Mouse (Mus musculus) cerebellum, postnatal 10 days (tissue): ENCODE measurements at regions not wholly inside any gene's neighbourhood (a gene's known extent, or its start where the extent isn't known, plus 50 kb on each side); places are given as distances from the start of the nearest gene placed in this dataset.
A peak's percentile ranks its signal among the peaks of the same experiment; 100 is the strongest.

ENCODE experiments used
- DNase-seq, 2 experiments: peaks; one replicate each; pipeline ENCODE4 v3.0.0; 2021; ENCODE audit warnings: mixed read lengths in 2 of 2

DNA sequence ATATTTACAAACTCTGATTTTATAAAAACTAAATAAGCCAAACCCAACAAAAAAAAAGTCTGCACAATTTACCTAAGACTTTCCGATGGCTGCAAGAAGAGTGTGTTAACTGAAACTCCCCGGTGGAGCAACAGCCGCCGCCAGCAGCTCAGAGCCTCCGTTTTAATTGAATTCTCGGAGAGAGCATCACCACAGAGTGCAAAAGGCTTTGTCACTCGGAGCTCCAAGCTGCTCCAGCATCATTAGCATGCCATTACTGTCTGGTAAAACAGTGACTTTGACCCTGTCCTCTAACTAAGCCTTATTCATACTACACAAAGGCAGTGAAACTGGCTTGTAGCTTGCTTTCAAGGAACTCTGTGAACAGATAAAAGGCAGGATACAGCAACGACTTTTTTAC lies 176.5 kb downstream of the Efnb2 start:
- DNase-seq, result peak in 1 of 2 experiments; percentile 18

DNA sequence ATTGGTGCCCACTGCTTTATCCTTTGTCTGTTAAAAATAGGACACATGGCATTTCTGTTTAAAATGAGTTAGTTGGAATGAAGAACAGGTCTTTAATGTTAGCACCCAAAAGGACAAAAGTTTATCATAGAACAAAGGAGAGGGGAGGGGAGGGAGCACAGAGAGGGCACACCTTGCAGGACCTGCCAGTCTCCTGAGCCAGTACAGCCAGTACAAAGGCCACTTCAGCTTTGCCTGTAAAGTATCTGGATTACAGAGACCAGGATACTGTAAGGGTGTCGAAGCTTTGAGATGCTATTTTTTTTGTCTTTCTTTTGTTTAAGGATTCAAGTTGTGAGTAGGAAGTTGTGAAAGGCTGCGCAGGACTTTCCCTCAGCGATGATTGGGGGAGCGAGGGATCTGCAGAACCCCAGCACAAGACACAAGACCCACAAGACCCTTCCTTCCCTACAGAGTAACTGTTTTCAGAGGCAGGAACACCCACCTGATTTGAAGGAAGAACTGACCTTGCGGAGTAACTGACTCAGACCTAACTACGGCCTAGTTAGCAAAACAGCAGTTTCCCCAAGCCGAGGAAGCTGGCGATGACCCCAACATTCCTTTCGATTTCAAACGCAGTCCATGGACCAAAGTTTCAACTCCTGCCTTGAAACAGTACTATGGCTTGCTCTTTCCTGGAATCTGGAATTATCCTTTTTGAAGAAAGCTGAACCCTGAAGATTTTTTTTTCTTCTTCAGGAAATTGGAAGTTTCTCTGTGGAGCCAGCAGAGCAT lies 178.1 kb downstream of the Efnb2 start:
- no peak for DNase-seq

GRCm38 (mm10) chr8:8477456-8477855 lies 183.6 kb downstream of the Efnb2 start:
- DNase-seq, result no peak

- DNase-seq, result no peak
These were observed 192.5 kb downstream of the Efnb2 start for GRCm38 (mm10) chr8:8468552-8468951.

- no peak for DNase-seq
These were observed 194.4 kb downstream of the Efnb2 start for GRCm38 (mm10) chr8:8466526-8467244.

DNA sequence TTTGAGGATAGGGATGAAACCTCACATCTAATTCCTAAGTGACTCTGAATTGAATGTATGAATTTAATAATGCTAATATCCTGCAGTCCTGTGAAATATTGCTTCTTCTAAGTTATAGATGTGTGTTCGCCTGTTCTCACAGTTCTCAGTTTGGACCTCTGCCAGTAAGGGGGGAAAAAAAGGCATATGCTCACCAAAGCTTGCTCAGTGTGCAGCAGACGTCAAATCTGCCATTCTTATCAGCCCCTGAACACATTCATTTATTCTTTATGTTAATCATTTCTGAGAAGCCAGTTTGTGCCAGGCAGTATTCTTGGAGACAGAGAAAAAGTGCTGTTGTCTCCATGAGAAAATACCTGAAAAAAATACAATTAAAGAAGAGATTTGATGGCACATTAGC lies 198.6 kb downstream of the Efnb2 start:
- peak; percentile 46 to 53 for DNase-seq

- DNase-seq, result peak in 1 of 2 experiments; percentile 17
These were observed 203.5 kb downstream of the Efnb2 start for GRCm38 (mm10) chr8:8457536-8457935.

- no peak for DNase-seq
These were observed 207.1 kb downstream of the Efnb2 start for GRCm38 (mm10) chr8:8453944-8454343.

- DNase-seq, result no peak
These were observed 208.8 kb downstream of the Efnb2 start for GRCm38 (mm10) chr8:8452226-8452625.

GRCm38 (mm10) chr8:8448911-8449310 lies 212.1 kb downstream of the Efnb2 start:
- DNase-seq, result no peak

- DNase-seq, result no peak
These were observed 219.5 kb downstream of the Efnb2 start for GRCm38 (mm10) chr8:8441568-8441967.

GRCm38 (mm10) chr8:8440903-8441302 lies 220.1 kb downstream of the Efnb2 start:
- DNase-seq, result no peak

GRCm38 (mm10) chr8:8426201-8426600 lies 234.8 kb downstream of the Efnb2 start:
- DNase-seq, result no peak

DNA sequence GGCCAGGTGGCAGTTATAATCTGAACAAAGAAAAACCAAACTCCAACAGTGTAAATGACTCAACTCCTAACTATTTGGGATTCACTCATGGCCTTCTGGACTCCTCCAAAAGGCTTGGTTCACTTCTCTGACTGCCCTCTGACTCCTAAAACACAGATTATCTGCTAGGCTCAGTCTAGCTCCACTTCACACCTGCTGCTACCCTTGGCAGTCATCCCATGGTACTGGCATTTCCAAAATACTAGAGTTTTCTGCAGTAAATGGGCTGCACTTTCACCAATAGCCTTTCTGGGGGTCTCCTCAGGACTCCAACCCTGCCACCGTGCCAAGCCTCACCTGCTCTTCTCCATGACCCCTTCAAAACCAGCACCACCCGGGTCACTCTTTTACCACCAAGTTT lies 237.6 kb downstream of the Efnb2 start:
- peak; percentile 52 to 72 for DNase-seq

- peak; percentile 89 to 91 for DNase-seq
These were observed 239.3 kb downstream of the Efnb2 start for GRCm38 (mm10) chr8:8421713-8422112.

DNA sequence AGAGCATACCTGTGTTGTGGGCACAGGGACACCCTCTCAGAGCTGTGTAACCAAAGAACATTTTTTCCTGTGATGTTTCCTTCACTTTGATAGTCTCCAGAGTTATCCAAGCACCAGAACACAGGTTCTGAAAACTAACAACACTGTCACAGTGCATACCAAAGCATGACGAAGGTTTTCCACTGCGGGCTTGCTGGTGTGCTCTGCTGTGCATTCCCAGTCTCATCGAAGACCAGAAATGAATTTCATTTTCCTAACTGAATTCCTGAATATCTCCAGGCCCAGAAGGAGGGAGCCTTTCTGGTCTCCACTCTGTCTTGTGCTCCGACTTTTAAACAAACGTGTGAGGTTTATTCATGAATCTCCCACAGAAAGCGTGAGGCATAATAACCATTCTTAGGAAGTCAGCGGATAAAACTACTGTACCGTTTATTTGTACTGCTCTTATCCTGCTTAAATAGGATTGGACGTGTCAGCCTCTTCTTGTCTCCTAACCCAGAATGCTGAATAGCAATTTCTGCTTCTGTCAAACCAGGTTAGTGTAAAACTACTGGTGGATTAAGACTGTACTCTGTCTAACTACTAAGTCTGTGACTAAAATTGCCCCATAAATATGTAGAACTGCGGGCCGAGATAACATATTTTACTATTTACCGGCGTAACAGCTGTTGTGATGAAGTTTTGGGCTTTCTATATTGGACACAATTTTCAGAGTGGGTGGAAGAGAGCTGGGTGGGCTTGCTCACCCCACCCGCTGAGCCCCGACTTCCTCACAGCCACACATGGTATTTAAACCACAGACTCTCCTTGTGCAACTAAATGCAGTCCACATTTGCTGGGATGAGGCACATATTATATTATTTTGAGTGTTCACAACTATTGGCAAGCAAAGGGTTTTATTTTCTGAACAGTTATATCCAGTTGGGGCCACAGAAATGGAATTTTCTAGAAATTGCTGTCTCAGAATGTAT lies 241.4 kb downstream of the Efnb2 start:
- DNase-seq, result no peak

- no peak for DNase-seq
These were observed 242.1 kb downstream of the Efnb2 start for GRCm38 (mm10) chr8:8418929-8419328.

GRCm38 (mm10) chr8:8418525-8418924 lies 242.5 kb downstream of the Efnb2 start:
- no peak for DNase-seq

DNA sequence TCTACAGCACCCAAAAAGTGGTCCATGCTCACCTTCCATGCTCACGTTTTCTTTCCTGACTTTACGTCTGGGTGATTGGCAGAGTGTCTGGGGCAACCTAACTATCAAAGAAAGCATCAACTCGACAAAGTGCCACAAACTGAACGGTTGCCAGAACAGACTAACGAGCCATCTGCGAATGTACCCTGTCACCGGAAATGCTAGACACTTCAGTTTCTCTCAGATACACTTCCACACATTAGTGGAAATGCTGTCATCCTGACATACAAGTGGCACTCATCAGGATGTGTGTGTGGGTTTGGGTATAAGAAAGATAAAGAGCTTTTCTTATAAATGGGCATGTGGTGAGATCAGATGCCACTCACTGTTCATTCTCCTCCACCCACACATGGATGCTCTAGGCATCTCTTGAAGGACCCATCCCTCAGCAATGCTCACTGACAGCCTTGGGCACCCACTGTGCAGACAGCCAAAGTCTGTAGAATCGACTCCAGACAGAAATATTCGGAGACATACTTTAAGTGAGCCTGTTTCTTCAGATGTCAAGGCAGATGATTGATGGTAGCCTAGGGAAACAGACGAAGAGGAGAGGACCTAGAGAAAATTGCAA lies 244.8 kb downstream of the Efnb2 start:
- peak; percentile 10 to 21 for DNase-seq

DNA sequence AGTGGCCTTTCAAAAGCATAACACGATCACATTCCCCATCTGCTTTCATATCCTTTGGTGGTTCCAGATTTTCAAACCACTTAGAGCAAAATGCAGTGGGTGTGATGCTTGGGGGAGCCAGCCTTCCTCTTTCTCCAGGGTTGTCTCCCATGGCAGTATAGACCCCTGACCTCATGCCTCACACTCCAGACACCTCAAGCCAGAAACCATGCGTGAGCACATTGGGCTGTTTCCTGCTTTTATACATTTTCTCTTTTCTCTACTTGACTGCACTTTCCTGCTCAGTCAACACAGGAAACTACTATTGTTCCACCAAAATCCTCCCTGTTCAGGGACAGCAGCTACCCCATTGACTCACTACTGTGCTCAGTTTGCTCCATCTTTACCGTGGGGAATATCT lies 253.7 kb downstream of the Efnb2 start:
- no peak for DNase-seq

- DNase-seq, result no peak
These were observed 257.6 kb downstream of the Efnb2 start for GRCm38 (mm10) chr8:8403410-8403809.

- no peak for DNase-seq
These were observed 268.7 kb downstream of the Efnb2 start for GRCm38 (mm10) chr8:8392303-8392702.

GRCm38 (mm10) chr8:8391321-8391720 lies 269.7 kb downstream of the Efnb2 start:
- DNase-seq, result no peak
